Mouse (Mus musculus) kidney, postnatal 36 days (tissue): ENCODE measurements around the gene Flt1.

Source experiments
- DNase-seq, 2 experiments: peaks; one replicate each; pipeline ENCODE4 v3.0.0; 2021 to 2022; ENCODE audit warnings: mixed read lengths in 2 of 2

The Flt1 gene

DNA sequence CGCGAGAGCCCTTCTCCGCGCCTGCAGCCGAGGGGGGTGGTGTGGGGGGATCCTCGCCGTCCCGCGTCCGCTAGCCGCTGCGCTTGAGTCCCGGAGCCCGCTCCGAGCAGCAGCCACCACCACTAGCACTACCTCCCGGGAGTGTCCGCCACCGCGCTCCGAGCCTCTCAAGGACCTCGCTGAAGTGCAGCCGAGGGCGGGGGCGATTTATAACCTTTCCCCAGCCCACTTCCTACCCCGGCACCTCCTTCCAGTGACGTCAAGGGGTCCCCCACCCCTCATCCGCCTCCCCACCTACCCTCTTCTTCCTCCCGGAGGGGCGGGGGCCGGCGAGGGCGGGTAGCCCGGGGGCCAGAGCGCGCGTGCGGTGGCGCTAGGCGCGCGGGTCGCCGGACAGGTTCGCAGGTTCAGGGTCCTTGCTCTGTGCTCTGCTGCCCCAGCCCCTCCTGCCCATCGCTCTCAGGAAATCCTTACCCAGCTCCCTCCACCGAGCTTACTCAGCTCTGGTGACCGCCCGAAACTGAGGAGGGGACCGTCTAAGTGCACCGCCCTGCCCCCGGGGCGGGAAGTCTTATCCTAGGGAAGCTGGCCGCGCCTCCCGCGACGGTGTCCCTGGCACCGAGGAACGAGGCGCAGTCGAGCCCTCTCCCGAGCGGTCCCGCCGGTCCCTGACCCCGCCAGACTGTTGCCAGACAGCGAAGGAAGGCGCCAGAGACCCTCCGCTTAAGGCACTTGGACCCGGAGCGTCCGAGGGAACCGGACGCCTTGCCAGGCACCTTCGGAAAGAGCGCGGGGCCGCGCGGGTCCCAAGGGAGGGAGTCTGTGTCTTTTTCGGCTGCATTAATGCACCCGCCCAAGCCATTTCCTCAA lies at the start of gene Flt1:
Gene Flt1 (minus strand): TSS at position 181 of the 870 bp plus-strand sequence.
- DNase-seq, result peak; percentile 87

DNA sequence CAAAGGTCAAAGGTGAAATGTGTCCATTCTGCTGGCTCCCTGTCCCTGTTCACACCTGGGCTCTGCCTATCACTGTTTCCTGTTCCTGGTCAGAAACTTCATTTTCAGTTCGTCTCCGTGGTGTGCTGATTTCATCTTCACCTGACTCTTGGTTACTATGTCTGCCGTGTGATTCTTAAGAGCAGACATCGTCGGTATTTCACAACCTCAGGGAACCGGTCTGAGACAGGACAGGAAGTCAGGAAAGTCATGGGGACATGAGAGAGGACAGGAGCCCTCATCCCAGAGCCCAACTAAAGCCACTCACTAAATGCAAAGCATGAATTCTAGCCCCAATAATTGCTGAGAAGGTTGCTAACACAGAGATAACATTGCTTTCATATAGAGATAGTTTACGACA lies 49.4 kb upstream of the Flt1 start:
- no peak for DNase-seq

DNA sequence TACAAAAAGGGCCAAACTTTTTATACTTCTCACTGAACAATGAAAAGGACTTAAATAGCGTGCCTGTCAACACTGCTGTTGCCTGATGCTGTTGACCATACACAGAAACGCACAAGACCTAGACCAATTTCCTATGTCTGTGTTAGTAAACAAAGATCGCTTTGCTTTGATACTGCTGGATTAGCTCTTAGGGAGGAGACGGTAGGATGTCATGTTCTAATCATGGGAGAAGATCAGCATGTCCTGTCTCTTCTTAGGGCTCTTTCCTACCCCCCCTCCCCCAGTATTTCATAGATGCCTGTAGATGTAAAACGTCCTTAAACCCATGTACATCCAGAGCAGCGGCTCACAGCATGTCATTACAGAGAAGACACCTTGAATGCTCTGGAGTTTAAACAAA lies 44.1 kb upstream of the Flt1 start:
- DNase-seq, result no peak

DNA sequence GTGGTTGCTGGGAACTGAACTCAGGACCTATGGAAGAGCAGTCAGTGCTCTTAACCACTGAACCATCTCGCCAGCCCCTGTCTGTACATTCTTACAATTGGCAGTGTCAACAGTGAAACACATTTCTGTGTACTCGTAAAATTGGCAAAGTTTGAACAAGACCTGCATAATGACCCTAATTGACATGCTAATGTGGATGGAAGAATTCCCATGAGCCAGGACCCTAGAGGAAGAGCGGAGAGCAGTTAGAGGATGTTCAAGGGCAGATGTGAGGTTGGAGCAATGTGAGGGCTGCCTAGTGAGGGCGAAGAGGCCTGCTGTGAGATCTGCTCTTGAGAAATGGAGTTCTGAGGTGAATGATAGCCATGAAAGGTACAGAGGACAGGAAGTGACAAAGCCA lies 38.2 kb upstream of the Flt1 start:
- DNase-seq, result no peak

DNA sequence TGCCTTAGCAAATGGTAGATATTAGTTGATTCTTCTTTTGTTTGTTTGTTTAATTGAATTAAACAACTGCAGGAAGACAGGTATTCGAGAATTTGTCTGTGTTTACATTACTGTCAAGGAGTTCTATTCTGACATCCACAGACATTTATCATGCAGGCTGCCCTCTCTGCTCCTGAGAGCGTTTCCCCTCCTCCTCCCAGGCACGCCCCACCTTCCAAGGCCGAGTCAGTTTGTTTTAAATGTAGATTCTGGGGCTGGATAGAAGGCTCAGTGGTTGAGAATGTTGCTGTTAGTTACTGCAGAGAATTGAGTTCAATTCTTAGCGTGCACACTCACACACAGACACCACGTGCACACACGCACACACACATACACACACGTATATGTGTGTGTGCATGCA lies 36.2 kb upstream of the Flt1 start:
- DNase-seq, result no peak

DNA sequence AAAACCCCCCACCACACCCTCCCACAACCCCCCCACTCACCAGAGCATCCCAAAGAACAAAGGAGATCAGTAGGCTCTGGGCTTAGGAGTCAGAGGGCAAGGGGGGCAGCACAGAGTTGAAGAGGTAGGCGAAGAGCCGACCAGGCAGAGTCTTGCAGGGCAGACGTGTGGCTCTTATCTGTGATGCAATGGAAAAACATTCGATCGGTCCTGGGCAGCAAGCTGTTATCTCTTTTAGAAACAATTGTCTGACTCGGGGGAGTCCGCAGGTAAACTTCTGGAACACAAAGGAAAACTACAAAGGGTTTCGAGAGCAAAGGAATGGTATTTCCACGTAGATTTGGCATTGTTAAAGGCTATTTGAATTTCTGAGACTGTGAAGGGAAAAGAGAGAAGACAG lies 35.5 kb upstream of the Flt1 start:
- no peak for DNase-seq

DNA sequence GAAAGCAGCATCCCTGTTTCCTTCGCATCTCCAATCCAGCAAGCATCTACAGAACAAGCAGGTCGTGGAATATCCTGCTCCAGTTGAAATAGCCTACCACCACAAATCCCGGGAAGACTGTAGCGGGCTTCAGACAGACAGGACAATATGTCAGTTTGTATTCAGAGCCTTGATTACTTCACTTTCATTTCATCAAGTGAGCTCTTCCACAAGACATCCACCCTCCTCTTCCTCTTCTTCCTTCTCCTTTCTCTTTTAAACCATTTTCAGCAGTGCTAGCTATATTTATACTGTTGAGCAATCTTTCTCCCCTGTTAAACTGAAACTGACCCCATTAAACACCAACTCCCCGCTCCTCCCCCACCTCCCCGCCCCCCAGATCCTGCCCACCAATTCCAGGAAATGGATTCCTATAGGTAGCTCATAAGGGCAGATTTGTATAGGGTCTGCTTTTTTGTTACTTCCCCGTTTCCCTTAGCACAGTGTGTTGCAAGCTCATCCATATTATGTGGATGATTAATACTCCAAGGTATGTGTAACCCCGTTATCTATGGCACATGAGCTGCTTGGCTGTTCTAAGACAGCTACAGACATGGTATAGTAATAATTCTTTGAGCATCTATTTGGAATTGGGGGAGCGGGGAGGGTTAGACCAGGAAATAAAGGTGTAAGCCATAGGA lies 33.0 kb upstream of the Flt1 start:
- no peak for DNase-seq

DNA sequence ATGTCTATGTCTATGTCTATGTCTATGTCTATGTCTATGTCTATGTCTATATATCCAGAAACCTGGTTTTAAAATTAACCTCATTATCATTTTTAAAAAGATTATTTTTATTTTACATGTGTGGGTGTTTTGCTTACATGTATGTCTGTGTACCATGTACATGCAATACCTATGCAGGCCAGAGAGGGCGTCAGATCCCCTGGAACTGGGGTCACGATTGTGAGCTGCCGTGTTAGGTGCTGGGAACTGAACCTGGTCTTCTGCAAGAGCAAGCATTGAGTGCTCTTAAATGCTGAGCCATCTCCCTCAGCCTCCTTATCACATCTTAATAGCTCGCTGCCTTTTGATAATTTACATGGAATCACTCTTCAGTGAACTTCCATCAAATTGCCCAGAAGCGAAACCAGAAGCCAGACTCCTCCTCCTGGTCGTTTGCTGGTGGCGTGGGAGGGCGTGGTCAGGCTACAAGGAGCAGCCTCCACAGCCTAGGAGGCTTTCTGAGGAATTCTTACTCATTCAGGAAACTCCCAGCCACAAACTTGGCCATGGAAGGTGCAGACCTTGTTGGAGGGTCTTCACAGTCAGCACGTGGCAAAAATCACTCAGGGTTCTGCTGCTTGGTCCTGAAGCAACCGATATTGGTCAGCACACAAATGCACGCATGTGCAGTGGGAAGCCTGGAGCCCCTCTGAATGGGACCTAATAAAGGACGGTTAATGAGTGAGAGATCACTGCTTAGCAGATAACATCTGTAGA lies 32.2 kb upstream of the Flt1 start:
- DNase-seq, result peak; percentile 68 to 74

DNA sequence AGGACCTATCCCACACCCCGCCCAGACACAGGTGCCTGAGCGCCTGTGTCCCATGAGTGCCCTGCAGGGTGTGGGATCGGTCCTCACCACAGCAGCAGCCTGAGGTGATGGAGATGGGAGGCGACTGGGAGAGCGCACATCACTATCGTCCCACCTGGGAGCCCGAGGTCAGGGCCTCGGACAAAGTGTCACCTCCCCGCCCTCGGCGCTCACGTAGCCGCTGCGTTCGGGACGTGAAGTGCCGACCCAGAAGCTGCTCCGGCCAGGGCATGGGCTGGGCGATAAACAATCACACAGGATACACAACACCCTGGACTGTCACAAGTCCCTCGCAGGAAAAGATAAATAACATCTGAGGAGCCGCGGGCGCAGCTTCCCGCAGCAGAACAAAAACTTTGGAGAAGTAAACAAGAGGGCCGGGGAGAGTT lies 27.1 kb upstream of the Flt1 start:
- DNase-seq, result peak; percentile 73 to 84

DNA sequence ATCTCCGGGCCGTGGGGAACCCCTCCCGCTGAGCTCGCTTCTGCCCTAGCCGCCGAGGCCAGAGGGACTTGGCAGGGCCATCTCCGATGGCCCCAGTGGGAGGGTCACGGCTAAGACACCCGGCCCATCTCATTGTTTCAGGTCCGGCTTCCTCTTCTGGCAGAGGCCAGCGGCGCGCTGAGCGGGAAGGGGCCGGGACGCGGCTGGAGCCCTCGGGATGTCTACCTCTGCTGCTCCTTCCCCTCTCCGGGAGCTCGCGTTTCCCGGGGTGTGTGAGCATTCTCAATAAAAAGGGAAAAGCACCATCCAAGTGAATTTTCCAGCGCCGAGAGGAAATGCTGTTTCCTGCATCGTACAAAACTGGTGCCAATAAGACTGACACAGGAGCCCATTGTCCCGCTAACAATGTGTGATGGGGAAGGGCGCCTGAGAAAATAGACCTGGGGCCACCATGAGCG lies 25.9 kb upstream of the Flt1 start:
- peak; percentile 79 to 83 for DNase-seq

DNA sequence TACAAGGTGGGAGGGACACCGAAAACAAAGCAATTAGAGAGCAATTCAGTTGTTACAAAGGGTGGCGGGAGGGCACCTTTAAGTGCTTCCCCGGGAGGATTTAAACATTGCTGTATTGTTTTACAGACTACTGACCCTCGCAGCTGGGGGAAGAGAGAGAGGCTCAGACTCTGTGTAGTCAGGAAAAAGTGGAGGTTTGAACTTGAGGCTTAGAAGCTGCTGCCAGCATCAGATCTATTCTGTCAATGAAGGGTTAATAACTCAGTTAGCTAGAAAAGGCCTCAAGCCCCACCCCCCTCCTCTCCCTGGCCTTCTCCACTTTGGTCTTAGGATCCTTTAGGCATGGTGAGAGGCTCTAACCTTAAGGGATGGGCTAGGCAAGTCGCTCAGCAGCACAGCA lies 24.2 kb upstream of the Flt1 start:
- DNase-seq, result no peak

DNA sequence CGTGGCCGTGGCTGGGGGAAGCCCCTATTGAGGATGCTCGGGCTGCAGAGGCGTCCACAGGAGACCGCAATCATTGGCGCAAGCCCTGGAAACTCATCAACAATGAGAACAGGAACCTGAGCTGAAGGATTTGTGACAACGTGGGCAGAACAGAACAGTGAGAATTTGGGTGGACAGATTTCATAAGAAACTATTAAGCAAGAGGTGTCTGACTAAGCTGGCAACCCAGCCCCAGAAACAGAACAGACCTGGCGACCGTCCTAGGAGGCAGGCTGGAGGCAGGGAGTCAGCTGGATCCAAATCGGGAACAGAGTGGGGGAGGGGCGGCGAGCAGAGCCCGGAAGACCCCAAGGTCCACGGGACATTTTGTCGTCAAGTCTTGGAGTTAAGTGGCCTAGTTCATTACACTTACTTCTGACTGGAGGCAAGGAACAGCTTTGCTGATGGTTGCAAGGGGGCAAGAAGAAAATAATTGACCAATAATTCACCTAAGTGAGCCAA lies 22.3 kb upstream of the Flt1 start:
- DNase-seq, result peak; percentile 75 to 81

DNA sequence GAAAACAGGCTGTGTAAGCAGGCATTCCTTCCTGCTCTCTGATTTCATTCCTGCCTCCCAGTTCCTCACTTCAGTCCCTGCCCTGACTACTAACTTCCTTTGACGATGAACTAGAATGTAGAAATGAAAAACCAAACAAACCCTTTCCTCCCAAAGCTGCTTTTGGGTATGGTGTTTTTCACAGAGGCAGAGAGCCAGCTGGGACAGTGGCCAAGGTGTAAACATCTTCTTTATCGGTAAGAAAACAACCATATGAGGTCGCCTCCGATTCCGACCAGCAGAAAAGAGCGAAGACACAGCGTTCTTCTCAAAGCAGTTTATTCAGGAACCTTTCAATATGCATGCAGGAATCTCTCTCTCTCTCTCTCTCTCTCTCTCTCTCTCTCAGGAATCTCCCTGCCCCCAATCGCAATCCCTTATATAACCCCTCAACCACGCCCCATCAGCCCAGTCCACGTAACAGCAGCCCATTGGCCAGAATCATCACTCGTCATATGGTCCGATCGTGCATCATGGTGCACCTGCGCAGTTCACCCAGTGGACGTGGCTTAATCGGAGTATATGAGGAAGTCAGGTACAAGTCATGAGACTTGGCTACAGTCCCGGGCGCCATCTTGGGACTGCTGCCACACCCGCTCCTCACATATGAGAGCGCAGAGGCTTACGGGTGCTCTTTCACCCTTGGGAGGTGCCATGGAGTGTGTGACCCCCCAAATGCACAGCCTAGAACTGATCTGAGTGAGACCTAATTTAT lies 19.3 kb upstream of the Flt1 start:
- no peak for DNase-seq

DNA sequence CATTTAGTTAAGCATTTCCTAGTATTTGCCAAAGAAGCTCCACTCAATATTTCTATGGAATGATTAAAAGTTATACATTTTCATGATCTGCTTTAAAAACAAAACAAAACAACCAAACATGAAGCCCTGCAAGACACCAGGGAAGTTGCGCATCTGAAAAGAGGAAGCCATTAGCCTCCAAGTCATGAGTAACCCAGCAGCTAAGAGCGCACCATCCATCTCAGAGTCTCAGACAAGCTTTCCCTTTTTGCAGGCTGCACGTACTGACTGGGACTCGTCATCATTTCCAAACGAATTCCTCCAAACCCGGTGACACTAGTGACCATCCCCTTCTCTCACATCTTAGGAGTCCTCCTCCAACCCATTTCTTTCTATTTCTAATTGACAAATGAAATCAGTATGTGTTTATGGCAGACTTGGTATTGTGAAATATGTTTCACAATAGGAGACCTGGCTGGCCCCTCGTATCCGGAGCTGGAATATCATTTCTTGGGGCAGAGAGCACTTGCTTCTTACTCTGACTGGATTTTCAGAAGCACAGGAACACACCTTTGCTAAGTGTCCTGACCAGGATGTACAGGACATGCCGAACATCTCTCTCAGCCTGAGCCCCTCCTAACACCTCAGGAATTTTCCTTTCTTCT lies 16.8 kb upstream of the Flt1 start:
- no peak for DNase-seq

DNA sequence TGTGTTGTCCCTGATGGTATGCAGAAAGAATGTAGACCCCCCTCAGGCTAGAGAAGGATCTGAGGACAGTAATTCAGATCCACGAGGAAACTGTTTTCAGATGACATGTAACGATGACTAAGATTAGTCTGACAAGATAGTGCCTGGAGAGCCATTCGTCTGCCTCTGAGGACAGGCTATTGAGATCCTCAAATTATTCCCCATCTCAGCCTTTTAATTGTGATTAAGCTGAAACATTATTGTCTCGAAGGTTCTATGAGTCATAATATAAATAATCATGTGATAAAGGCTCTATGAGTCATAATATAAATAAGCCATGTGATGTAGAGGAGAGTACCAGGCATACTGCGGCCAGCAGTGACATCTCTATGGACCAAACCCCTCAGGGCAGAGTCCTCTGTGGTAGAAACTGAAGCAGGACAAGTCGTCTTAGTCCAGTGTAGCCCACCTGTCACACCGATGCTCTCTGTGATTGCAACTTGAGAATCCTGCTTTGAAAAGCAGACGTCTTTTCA lies 11.0 kb upstream of the Flt1 start:
- no peak for DNase-seq

DNA sequence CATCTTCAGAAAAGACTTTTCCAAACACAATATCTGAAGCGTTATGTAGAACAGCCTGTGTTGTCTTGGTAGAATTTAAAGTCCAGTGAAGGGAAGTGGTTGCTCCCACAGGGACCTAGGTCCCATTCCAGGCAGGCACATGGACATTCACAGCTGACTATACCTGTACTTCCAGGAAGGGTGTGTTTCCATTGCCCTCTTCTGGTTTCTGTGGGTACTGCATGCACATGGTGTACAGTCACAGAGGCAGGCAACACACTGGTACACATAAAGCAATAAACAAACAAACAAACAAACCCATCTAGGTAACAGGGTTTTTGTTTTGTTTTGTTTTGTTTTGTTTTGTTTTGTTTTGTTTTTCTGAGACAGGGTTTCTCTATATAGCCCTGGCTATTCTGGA lies 7.9 kb upstream of the Flt1 start:
- peak in 1 of 2 experiments; percentile 54 for DNase-seq

DNA sequence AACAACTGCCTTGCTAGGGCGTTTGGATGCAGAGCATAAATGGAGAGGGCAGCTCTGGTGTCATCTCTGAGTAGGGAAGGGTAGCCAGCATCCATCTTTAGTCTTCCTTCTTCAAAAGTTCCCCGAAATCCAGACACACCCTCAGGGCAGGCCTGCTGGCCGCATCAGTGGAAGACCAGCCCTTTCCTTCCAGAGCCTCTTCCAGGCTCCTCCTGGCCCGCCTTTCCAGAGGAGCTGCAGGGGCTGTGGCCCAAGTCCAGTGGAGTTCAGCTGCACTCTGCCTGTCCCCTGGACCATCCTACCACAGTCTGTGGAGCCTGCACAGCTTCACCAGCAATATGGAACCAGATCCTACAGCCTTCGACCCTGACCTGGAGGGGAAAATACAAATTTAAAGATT lies 7.1 kb upstream of the Flt1 start:
- DNase-seq, result peak; percentile 51 to 55

DNA sequence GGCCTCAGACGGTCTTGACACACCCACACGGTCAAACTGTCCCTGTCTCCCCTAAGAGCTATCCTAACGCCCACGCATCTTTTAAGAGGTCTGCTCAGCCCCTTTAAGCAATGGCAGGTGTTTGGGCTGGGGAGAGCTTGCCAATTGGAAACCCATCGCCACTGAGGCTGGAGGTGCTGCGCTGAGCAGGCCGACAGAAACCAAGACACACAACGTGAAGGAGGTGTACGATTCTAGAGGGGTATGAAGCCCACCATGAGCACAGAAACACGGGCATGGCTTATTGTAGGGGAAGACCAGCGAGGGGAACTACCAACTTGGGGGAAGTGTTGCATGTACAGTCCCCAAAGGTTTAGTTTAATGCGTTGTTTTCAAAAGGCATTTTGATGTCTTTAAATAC lies 1.7 kb upstream of the Flt1 start:
- DNase-seq, result no peak

DNA sequence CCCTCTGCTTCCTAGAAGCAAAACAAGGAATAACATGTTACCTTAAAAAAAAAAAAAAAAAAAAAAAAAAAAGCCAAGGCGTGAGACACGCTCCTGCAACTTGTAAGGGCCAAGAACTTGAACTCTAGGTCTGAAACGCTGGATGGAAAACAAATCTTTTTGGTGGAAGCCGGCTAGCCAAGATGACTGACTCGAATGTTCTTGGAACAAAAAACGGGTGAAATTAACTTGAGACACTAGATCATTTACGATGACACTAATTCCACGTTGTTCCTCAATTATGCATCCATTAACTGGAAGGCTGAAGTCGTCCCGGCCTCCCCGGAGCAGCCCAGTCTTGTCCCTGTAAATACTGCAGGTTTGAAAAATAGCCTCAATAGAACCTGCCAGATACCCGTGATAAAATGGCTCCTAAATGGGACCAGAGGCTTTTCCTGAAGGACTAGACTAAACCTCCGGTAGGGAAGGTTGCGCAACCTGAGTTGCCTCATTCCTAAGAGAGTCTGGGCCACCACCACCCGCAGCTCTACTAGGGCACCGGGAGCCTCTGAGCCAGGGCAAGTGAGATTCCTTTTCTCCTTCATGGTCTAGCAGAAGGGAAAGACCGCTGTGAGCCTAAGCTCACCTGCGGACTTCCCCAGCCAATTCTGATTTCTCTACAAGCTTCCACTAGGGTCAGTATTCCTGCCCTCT lies 1.0 kb upstream of the Flt1 start:
- DNase-seq, result peak; percentile 27 to 29

DNA sequence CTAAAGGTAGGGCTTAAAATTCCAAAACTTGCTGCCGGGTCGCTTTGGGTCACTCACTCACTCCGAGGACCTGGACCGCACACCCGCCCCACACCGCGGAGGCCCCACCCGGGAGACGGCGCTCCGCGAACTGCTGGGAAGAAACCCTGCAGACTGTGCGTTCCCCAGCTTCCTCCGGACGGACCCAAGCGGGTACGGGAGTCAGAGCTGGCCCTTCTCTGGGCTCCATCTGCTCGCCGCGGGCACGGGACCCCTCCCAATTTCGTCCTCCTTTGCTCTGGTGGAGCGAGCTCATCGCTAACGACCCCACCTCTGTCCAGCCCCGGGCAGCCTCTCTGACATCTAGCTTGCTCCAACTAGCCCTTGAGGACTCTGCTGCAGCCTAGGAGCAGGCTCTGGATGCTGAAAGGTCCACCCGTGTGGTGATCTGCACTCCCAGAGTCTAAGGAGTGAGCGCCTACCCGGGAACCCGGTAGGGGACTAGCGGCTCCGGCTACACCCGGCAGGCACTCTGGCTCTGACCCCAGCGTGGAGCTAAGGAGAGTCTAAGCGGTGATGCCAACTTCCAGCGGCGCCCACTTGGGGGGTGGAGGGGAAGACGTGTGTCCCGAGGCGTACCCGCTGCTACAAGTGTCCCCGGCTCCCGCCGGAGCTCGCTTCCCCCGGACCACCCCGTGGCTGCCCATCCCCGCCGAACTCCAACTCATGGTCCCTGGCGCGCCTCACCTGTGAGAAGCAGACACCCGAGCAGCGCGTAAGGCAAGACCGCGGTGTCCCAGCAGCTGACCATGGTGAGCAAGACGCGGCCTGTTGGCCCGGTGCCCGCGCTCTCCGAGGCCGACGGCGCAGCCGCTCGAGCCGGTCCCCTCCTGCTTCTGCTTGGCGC lies 623 bp downstream of the Flt1 start:
- peak in 1 of 2 experiments; percentile 82 for DNase-seq
